Mouse (Mus musculus): ENCODE measurements around the gene Cldn7. TPM values are rescaled to one million over a fixed set of nuclear protein-coding genes. Genes with fewer than 3 reads are reported as not detected.

Gene Cldn7
- polyA plus RNA-seq, 1 experiment from 2014 or later: 0.32 TPM

DNA sequence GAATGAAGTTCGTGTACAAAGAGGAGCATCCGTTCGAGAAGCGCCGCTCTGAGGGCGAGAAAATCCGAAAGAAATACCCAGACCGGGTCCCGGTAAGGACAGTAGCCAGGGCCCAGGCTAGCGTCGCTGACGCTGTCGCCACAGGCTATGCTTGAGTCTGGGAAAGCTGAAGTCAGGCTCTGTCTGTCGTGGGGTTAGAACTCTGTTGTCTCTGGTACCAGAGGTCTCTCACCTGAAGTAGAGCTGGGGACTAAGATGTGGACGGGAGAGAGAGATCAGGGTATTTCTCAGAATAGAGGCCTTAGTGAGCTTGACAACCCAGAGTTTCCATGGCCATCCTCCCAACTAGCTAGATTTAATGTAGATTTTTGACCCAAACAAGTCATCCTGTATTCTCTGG lies 27.1 kb downstream of the Cldn7 start:
- Histone ChIP-seq H3K9me3 (ENCODE audit: control insufficient read depth, low read length) (no peaks in the 10 kb centered on the region), H3K9ac (peak overlapping the region; percentile 91), H3K4me2 (replicated peaks) (peak overlapping the region; percentile 70), H3K27ac (peak overlapping the region; percentile 92), H3K4me1 (replicated peaks; ENCODE audit: control insufficient read depth, insufficient read depth, low read length) (peaks cover 9% of the 10 kb centered on the region), H3K27me3 (ENCODE audit: control insufficient read depth, insufficient read depth, low read length) (no peaks in the 10 kb centered on the region), H3K4me3 (replicated peaks; ENCODE audit: low read length) (peak overlapping the region; percentile 78), H3K36me3 (replicated peaks; ENCODE audit: control insufficient read depth, insufficient read depth) (peaks cover 56% of the 10 kb centered on the region)
- WGBS: under 1% methylated on average over 15 of the region's 15 CpGs
- ATAC-seq (ENCODE audit: low FRiP score) (peak; percentile 13; the same call in 1 of the 2 replicates), DNase-seq (ENCODE audit: low spot score) (no peak)

DNA sequence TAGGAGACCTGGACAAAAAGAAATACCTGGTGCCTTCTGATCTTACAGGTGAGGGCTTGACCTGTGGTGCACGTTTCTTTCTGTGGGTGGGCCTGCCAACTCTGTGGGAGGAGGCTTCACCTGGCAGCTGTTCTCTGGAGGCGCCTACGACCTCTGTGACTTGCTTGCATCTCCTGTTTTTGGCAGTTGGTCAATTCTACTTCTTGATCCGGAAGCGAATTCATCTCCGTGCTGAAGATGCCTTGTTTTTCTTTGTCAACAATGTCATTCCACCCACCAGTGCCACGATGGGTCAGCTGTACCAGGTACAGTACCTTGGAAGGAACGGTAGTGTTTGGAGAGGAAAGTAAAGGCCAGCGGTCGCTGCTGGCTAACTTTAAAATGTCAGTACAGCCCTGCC lies 27.8 kb downstream of the Cldn7 start:
- no peak for ATAC-seq (ENCODE audit: low FRiP score)
- no peaks in the 10 kb centered on the region for H3K9me3 ChIP-seq (ENCODE audit: control insufficient read depth, low read length)
- H3K4me1 ChIP-seq (replicated peaks; ENCODE audit: control insufficient read depth, insufficient read depth, low read length): peaks cover 11% of the 10 kb centered on the region
- no peak for DNase-seq (ENCODE audit: low spot score)
- peaks cover 49% of the 10 kb centered on the region for H3K36me3 ChIP-seq (replicated peaks; ENCODE audit: control insufficient read depth, insufficient read depth)
- no peak overlapping the region for H3K27ac ChIP-seq
- H3K4me3 ChIP-seq (replicated peaks; ENCODE audit: low read length): peak overlapping the region; percentile 78
- no peaks in the 10 kb centered on the region for H3K27me3 ChIP-seq (ENCODE audit: control insufficient read depth, insufficient read depth, low read length)
- peak overlapping the region; percentile 91 for H3K9ac ChIP-seq
- H3K4me2 ChIP-seq (replicated peaks): peak overlapping the region; percentile 70
- WGBS: 88% methylated on average over 10 of the region's 10 CpGs

DNA sequence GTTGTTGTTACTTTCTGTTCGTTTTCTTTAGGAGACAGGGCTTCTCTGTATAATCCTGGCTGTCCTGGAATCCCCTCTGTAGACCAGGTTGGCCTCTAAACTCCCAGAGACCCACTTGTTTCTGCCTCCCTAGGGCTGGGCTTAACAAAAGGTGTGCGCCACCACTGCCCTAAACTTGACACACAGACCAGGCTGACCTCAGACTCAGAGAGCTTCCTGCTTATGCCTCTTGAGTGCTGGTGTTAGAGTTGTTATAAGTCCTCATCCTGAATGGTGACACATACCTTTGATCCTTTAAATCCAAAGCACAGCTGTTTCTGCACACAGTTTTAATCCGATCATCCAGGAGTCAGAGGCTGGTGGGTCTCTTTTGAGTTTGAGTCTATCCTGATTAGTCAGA lies 28.4 kb downstream of the Cldn7 start:
- Histone ChIP-seq H3K9me3 (ENCODE audit: control insufficient read depth, low read length) (no peaks in the 10 kb centered on the region), H3K4me1 (replicated peaks; ENCODE audit: control insufficient read depth, insufficient read depth, low read length) (peaks cover 17% of the 10 kb centered on the region), H3K4me3 (replicated peaks; ENCODE audit: low read length) (peak overlapping the region; percentile 78), H3K36me3 (replicated peaks; ENCODE audit: control insufficient read depth, insufficient read depth) (peaks cover 46% of the 10 kb centered on the region), H3K27me3 (ENCODE audit: control insufficient read depth, insufficient read depth, low read length) (no peaks in the 10 kb centered on the region), H3K27ac (no peak overlapping the region), H3K9ac (peak overlapping the region; percentile 91; the same call in 1 of the 2 replicates), H3K4me2 (replicated peaks) (peak overlapping the region; percentile 70)
- no peak for DNase-seq (ENCODE audit: low spot score)
- ATAC-seq (ENCODE audit: low FRiP score): no peak
- 95% methylated on average over 3 of the region's 3 CpGs for WGBS

DNA sequence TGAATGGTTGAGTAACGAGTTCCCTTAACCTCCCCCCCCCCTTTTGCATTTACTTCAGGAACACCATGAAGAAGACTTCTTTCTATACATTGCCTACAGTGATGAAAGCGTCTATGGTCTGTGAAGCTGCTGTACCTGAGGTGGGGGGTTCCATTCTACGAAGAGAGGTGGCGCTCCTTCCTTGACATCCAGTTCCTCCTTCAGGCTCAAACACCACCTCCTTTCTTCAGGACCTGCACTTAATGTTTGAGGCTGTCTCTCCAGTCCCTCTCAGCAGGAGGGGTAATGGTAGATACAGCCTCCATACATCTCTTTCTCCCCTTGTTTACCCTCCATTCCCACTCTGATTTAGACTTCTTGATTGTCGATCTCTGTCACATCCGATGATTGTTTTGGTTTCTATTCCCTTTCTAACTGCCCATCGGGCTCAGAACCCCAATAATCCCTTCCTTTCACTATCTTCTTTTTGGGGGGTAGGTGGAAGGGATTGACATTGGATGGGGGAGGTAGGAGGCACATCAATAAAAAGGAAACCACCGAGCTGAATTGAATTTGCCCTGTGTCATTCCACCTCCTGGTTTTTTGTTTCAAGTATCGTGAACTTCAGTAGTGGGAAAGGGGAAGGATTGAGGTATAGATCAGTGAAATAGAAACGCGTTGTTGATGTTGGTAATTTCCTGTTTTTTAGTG lies 30.0 kb downstream of the Cldn7 start:
- H3K4me1 ChIP-seq (replicated peaks; ENCODE audit: control insufficient read depth, insufficient read depth, low read length): peaks cover 20% of the 10 kb centered on the region
- peak overlapping the region; percentile 43 for H3K4me2 ChIP-seq (replicated peaks)
- no peak for ATAC-seq (ENCODE audit: low FRiP score)
- DNase-seq (ENCODE audit: low spot score): no peak
- no peak overlapping the region for H3K27ac ChIP-seq
- H3K9me3 ChIP-seq (ENCODE audit: control insufficient read depth, low read length): no peaks in the 10 kb centered on the region
- H3K27me3 ChIP-seq (ENCODE audit: control insufficient read depth, insufficient read depth, low read length): no peaks in the 10 kb centered on the region
- WGBS: 84% methylated on average over 11 of the region's 11 CpGs
- H3K9ac ChIP-seq: no peak overlapping the region
- peaks cover 46% of the 10 kb centered on the region for H3K36me3 ChIP-seq (replicated peaks; ENCODE audit: control insufficient read depth, insufficient read depth)
- H3K4me3 ChIP-seq (replicated peaks; ENCODE audit: low read length): peak overlapping the region; percentile 61

DNA sequence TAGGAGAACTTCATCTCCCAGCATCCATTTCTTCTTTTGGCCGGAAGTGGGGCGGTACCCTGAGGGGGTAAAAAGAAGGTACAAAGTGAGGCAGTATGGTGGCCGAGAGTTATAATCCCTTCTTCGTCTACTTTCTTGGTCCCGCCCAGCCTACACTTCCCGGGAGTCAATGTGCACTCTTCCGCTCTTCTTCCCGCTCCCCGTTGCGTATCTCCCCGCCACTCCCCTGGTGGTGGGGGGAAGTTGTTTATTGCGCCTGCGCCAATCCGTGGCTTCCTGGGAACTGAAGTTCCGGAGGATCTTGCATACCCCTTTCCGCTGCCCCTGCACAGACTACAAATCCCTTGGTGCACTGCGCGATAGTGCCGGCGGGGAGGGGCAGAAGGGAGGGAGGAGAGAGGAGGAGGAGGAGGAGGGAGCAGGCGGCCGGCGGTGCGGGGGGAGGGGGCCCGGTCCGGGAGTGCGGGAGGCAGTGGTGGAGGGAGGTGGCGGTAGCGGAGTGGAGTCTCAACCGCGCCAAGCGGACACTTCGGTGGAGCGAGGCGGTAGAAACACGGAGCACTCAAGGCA lies 30.9 kb downstream of the Cldn7 start, which contains the start of gene Phf23:
Gene Phf23 (plus strand): TSS at position 387 of the 570 bp plus-strand sequence.
- DNase-seq (ENCODE audit: low spot score) (peak; percentile 96), ATAC-seq (ENCODE audit: low FRiP score) (peak; percentile 85)
- Histone ChIP-seq H3K27ac (peak within 1 kb of the TSS; percentile 91), H3K9me3 (ENCODE audit: control insufficient read depth, low read length) (no peaks in the 10 kb centered on the region), H3K4me1 (replicated peaks; ENCODE audit: control insufficient read depth, insufficient read depth, low read length) (peaks cover 20% of the 10 kb centered on the region), H3K4me2 (replicated peaks) (peak within 1 kb of the TSS; percentile 62), H3K27me3 (ENCODE audit: control insufficient read depth, insufficient read depth, low read length) (no peaks in the 10 kb centered on the region), H3K9ac (peak within 1 kb of the TSS; percentile 76), H3K36me3 (replicated peaks; ENCODE audit: control insufficient read depth, insufficient read depth) (peaks cover 44% of the 10 kb centered on the region), H3K4me3 (replicated peaks; ENCODE audit: low read length) (peak within 1 kb of the TSS; percentile 61)
- WGBS: 0% methylated on average over 36 of the region's 36 CpGs

DNA sequence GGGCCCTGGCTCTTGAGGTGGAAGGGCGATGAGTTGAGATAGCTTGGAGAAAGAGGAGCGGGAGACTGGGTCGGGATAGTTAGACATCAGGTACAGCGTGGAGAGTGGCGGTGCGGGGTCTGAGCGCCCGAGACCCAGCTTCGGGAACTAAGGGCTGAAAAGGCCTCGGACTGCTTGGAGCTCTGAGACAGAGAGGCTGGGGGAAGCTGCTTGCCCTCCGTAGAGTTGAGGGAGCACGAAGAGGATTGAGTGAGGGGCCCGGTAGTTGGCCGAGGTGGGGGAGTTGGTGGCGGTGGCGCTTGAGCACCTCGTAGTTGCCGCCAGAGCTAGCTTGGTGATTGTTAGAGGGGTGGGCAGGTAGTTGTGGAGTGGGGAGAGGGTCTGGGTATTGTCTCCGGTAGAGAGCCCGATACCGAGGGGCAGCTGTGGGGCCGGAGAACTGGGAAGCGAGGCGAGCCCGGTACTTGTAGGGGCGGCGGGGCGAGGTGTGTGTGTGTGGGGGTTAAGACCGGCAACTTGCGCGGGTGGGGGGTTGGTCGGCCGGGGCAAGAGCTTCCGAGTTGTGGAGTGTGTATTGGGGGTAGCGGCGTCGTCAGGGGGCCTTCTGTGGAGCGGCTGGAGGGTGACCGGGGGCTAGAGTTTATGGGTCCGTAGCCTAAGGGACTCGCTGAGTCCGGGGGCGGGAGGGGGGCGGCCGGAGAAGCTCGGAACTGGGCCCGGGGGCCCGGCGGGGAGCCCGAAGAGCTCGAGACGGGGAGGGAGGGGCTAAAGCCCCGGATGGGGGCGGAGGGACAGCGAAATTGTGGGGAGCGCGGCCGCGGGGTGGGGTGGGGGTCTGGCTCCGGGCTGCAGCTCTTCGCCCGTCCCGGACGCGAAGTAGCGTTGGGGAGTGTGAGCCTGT lies 31.8 kb downstream of the Cldn7 start:
- H3K4me3 ChIP-seq (replicated peaks; ENCODE audit: low read length): peak overlapping the region; percentile 61
- H3K4me1 ChIP-seq (replicated peaks; ENCODE audit: control insufficient read depth, insufficient read depth, low read length): peaks cover 23% of the 10 kb centered on the region
- WGBS: 2% methylated on average over 62 of the region's 66 CpGs
- DNase-seq (ENCODE audit: low spot score) (no peak), ATAC-seq (ENCODE audit: low FRiP score) (0 out of 2 replicates have a peak, but pooled peaks have one; percentile 0)
- peak overlapping the region; percentile 91 for H3K27ac ChIP-seq
- H3K9me3 ChIP-seq (ENCODE audit: control insufficient read depth, low read length): no peaks in the 10 kb centered on the region
- peak overlapping the region; percentile 62 for H3K4me2 ChIP-seq (replicated peaks)
- peaks cover 44% of the 10 kb centered on the region for H3K36me3 ChIP-seq (replicated peaks; ENCODE audit: control insufficient read depth, insufficient read depth)
- H3K27me3 ChIP-seq (ENCODE audit: control insufficient read depth, insufficient read depth, low read length): no peaks in the 10 kb centered on the region
- H3K9ac ChIP-seq: peak overlapping the region; percentile 76

DNA sequence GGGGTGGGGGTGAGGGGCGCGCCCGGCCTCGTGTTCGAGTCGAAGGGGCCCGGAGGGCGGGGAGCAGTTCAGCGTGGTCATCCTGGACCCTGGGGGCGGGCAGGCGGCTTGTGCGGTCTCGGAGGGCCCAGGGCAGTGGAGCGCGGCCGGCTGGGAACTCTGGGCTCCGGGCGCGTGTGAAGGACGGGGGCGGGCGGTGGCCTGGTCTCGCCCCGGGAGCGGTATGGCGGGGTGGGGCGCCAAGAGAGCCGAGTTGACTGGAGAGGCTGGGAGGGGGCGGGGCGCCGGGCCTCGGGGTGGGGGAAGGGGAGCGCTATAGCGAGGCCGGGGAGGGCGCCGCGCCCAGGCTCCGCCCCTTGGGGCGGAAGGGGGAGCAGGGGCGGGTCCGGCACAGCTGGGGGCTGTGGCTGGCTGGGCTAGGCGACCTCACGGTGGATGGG lies 32.5 kb downstream of the Cldn7 start:
- 1% methylated on average over 40 of the region's 44 CpGs for WGBS
- peak; percentile 18; the same call in 1 of the 2 replicates for ATAC-seq (ENCODE audit: low FRiP score)
- peaks cover 44% of the 10 kb centered on the region for H3K36me3 ChIP-seq (replicated peaks; ENCODE audit: control insufficient read depth, insufficient read depth)
- peak overlapping the region; percentile 76 for H3K9ac ChIP-seq
- peak overlapping the region; percentile 61 for H3K4me3 ChIP-seq (replicated peaks; ENCODE audit: low read length)
- peak; percentile 57 for DNase-seq (ENCODE audit: low spot score)
- peak overlapping the region; percentile 62 for H3K4me2 ChIP-seq (replicated peaks)
- H3K27me3 ChIP-seq (ENCODE audit: control insufficient read depth, insufficient read depth, low read length): no peaks in the 10 kb centered on the region
- peak overlapping the region; percentile 91 for H3K27ac ChIP-seq
- H3K4me1 ChIP-seq (replicated peaks; ENCODE audit: control insufficient read depth, insufficient read depth, low read length): peaks cover 30% of the 10 kb centered on the region
- no peaks in the 10 kb centered on the region for H3K9me3 ChIP-seq (ENCODE audit: control insufficient read depth, low read length)

DNA sequence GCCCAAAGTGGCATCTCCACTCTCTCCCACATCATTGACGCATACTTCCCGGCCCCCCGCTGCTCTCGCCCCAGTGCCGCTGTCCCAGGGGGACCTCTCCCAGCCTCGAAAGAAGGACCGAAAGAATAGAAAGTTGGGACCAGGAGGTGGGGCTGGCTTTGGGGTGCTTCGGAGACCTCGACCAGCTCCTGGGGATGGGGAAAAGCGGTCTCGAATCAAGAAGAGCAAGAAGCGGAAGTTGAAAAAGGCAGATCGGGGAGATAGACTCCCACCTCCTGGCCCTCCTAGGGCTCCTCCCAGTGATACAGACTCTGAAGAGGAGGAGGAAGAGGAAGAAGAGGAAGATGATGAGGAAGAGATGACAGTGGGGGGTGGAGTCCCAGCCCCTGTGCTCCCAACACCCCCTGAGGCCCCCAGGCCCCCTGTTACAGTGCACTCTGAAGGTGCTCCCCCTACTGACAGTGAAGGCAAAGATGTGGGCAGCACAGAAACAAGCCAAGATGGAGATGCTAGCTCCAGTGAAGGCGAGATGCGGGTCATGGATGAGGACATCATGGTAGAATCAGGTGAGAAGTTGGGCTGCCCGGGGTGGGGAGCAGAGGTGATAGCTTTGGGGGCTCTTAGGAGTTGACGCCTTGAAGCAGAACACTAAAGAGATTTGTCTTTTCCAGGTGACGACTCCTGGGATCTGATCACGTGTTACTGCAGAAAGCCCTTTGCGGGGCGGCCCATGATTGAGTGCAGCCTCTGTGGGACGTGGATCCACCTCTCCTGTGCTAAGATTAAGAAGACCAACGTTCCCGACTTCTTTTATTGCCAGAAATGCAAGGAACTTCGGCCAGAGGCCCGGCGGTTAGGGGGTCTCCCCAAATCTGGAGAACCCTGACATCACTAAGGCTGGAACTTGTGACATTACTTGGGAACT lies 34.2 kb downstream of the Cldn7 start:
- peaks cover 33% of the 10 kb centered on the region for H3K36me3 ChIP-seq (replicated peaks; ENCODE audit: control insufficient read depth, insufficient read depth)
- no peaks in the 10 kb centered on the region for H3K27me3 ChIP-seq (ENCODE audit: control insufficient read depth, insufficient read depth, low read length)
- peaks cover 37% of the 10 kb centered on the region for H3K4me1 ChIP-seq (replicated peaks; ENCODE audit: control insufficient read depth, insufficient read depth, low read length)
- H3K9me3 ChIP-seq (ENCODE audit: control insufficient read depth, low read length): no peaks in the 10 kb centered on the region
- H3K4me3 ChIP-seq (replicated peaks; ENCODE audit: low read length): peak overlapping the region; percentile 61; the same call in 1 of the 2 replicates
- H3K9ac ChIP-seq: no peak overlapping the region
- ATAC-seq (ENCODE audit: low FRiP score) (no peak), DNase-seq (ENCODE audit: low spot score) (no peak)
- no peak overlapping the region for H3K27ac ChIP-seq
- 94% methylated on average over 27 of the region's 27 CpGs for WGBS
- no peak overlapping the region for H3K4me2 ChIP-seq (replicated peaks)

Data from hindbrain, embryonic 14.5 days (tissue).